Mouse (Mus musculus) bone marrow, adult 2 months (tissue): ENCODE results near the gene Aldh6a1. TPM values are rescaled to one million over a fixed set of nuclear protein-coding genes. Genes with fewer than 3 reads are reported as not detected.

ENCODE experiments used
- H3K27ac ChIP-seq: fragments of 200-500 bp; 2 replicates; pipeline ENCODE4 v1.5.1; 2012; ENCODE audit warnings: low read depth, mild to moderate bottlenecking, control low read depth, inconsistent platforms, low read length; ENCODE audit not compliant: control insufficient read depth, poor library complexity, insufficient read depth
- H3K4me1 ChIP-seq: fragments of 200-500 bp; 2 replicates; pipeline ENCODE4 v1.6.1; 2011; ENCODE audit warnings: low read length; ENCODE audit not compliant: control insufficient read depth, insufficient read depth
- H3K4me3 ChIP-seq: fragments of 200-500 bp; replicated peaks from 2 replicates; pipeline ENCODE3; 2011; ENCODE audit warnings: mild to moderate bottlenecking, low read depth, low read length, control low read depth; ENCODE audit not compliant: control insufficient read depth
- CTCF ChIP-seq: fragments of 200-500 bp; IDR thresholded peaks from 2 replicates; pipeline ENCODE4 v1.5.1; 2011; ENCODE audit warnings: low read length, control low read depth; ENCODE audit not compliant: control insufficient read depth, insufficient read depth
- POLR2A ChIP-seq: fragments of 200-500 bp; IDR thresholded peaks from 2 replicates; pipeline ENCODE4 v1.6.1; 2011; ENCODE audit warnings: low read depth, mild to moderate bottlenecking, control low read depth, low read length, borderline replicate concordance; ENCODE audit not compliant: control insufficient read depth
- WGBS: fragments of 180-500 bp; shearing (Covaris S2); methylation state at CpG from one replicate; pipeline ENCODE4 v1.1.7; 2018; 5-methylcytosine and 5-hydroxymethylcytosine counted together
- polyA plus RNA-seq: library from polyadenylated mRNA; stranded (reverse); fragments of >200 nt; gene quantifications from 2 replicates; pipeline ENCODE4 v1.2.4, GENCODE M21; 2011; ENCODE audit warnings: low replicate concordance; ENCODE audit not compliant: missing spikeins, insufficient read depth, insufficient read length

Aldh6a1 gene
- polyA plus RNA-seq, 1 experiment, result 3.0 TPM

DNA sequence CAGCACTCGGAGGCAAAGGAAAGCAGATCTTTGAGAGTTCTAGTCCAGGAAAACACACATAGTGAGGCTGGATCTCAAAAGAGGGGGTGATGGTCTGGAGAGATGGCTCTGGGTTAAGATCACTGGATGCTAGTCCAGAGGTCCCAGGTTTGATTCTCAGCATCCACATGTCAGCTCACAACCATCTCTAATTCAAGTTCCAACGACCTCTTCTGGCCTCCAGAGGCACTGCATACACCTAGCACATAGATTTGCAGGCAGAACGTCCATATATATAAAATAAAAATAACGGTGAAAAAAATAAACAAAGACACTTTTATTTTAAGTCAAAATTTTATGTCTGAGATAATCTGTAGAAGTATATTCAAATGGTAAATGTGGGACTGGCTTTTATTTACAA lies 43.5 kb downstream of the Aldh6a1 start:
- H3K4me3 ChIP-seq, result no peak overlapping the region
- H3K27ac ChIP-seq, result no peak overlapping the region
- H3K4me1 ChIP-seq, result no peaks in the 10 kb centered on the region; the same call in 1 of the 2 replicates
- TF ChIP-seq CTCF (no peak), POLR2A (no peak)
- WGBS, result 58% methylated on average over 4 of the region's 4 CpGs

DNA sequence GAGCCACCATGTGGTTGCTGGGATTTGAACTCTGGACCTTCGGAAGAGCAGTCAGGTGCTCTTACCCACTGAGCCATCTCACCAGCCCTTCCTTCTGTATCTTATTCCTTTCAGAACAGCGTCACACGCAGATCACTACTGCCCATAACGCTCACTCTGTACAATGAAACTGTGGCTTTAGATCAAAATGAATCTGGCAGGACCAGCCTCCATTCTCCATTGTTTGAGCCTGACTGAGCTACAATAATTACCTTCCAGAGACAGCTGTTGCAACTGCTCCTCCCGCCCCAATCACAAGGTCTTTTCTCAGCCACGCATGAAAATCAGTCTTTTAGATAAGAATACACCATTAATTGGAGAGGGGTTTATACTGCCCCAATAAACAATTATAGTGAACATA lies 46.3 kb downstream of the Aldh6a1 start:
- no peak overlapping the region for H3K27ac ChIP-seq
- no peaks in the 10 kb centered on the region; the same call in 1 of the 2 replicates for H3K4me1 ChIP-seq
- TF ChIP-seq POLR2A, result no peak
- TF ChIP-seq CTCF, result no peak
- no peak overlapping the region for H3K4me3 ChIP-seq
- WGBS, result 85% methylated on average over 6 of the region's 6 CpGs

DNA sequence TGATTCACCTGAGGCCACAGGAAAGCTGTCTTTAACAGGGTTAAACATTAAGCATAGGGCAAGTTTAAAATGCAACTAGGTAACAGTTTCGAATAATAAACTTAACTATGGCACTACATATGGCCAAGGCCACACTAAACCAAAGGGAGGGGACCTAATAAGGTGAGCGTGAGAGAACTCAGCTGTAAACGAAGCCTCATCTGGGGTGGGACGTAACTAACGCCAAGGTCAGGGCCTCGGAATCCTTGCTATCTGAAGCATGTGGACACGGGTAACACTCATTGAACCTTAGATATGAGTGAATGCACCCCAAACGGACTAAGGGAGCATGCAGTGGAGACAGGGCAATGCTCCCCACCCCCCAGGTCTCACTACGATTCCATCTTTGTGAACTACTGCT lies 47.9 kb downstream of the Aldh6a1 start:
- Histone ChIP-seq H3K4me3 (no peak overlapping the region), H3K4me1 (no peaks in the 10 kb centered on the region; the same call in 1 of the 2 replicates), H3K27ac (no peak overlapping the region)
- 85% methylated on average over 9 of the region's 9 CpGs for WGBS
- TF ChIP-seq POLR2A (no peak), CTCF (no peak)

DNA sequence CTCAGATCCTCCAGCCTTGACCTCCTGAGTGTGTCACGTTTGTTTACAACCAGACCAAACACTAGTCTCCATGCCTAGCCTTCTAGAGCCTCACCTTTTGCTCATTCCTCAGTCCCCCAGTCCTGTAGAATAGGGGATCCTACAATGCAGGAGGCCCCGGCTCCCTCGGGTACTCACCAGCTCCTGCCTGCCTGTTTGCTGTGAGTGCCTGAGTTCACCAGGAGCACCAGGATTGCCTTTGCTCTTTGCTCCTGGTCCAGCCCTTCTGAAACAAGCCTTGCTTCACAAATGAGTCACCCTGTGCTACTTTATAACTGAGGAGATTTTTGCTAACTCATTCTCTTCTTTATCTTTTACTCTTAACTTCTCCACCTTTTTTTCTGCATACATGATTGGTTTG lies 50.2 kb downstream of the Aldh6a1 start:
- H3K27ac ChIP-seq, result no peak overlapping the region
- TF ChIP-seq CTCF (no peak), POLR2A (no peak)
- 84% methylated on average over 3 of the region's 3 CpGs for WGBS

DNA sequence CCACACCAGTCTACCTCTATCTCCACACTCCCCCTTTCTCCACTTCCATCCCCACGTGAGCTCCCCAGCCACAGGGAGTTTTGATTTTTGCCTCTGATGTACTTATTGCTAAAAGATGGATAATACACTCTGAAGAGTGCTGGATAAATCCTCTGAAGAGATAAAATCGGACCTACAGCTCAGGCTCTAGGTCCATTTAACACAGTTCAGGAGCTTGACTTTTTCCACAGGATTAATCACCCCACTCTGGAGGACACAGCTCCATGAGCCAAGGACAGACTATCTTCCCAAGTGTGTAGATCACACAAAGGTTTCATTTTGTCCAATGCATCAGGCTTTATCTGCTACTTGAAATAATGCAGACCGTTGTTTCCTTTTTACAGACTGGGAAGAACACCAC lies 50.7 kb downstream of the Aldh6a1 start:
- no peak overlapping the region for H3K27ac ChIP-seq
- no peak overlapping the region for H3K4me3 ChIP-seq
- no peaks in the 10 kb centered on the region; the same call in 1 of the 2 replicates for H3K4me1 ChIP-seq
- TF ChIP-seq CTCF (no peak), POLR2A (no peak)
- 84% methylated on average over 3 of the region's 3 CpGs for WGBS

More for the DNA sequence above, 50.2 kb downstream of the Aldh6a1 start:
- H3K4me1 ChIP-seq, result no peaks in the 10 kb centered on the region; the same call in 1 of the 2 replicates
- H3K4me3 ChIP-seq, result no peak overlapping the region

DNA sequence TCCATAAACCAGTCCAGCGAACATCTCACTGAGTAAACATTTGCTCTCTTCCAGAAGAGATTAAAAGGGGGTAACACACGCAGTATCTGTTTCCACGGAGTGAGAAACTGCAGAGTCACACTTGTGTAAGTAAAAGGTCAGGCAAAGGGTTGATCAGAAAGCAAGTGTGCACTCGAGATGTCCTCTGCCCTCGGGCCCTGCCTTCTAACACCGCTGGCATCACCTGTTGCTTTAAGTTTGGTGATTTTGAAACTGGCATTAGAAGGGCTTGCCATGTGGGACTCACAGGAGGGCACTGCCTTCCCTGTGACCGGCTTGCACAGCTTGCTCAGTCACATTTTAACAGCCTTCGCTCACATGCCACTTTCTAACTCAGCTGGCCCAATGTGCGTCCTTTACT lies 51.1 kb downstream of the Aldh6a1 start:
- TF ChIP-seq POLR2A (no peak), CTCF (no peak)
- Histone ChIP-seq H3K4me1 (no peaks in the 10 kb centered on the region; the same call in 1 of the 2 replicates), H3K4me3 (no peak overlapping the region), H3K27ac (no peak overlapping the region)
- 84% methylated on average over 9 of the region's 9 CpGs for whole genome bisulfite sequencing

DNA sequence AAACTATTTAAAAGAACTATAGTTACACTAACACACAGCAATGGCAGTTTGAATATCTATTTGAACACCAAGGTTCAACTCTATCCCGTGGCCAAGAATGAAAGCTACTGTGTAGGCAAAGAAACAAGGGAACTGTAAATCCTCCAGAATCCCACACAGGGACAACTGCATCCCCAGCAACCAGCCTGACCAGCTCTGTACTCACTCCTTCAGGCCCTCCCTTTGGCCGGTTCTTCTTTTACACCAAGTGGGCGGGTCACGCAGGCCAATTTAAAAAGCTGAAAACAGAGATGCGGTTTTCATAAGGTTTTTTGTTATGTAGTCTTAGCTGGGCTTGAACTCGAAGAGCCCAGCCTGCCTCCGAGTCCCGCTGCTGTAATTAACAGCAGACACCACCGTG lies 51.7 kb downstream of the Aldh6a1 start:
- 90% methylated on average over 9 of the region's 9 CpGs for WGBS
- TF ChIP-seq CTCF (no peak), POLR2A (no peak)
- no peak overlapping the region for H3K27ac ChIP-seq
- H3K4me1 ChIP-seq, result no peaks in the 10 kb centered on the region; the same call in 1 of the 2 replicates
- no peak overlapping the region for H3K4me3 ChIP-seq

DNA sequence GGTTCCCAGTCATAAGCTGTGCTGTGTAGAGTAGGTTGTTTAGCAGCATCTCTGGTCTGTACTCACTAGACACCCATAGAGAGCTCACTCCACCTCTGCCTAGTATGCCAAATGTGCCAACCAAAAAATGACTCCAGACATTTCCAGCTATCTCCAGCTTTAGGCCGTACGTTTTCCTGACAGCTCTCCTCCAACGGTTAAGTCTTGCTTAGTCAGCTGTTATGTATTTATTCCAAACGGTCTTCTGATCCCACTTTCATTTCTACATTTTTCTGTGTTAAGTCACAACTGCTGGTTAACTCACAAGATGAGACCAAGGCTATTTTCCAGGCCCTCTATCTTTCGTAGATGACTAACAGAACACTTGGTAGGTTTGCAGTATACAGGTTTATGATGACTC lies 52.2 kb downstream of the Aldh6a1 start:
- 81% methylated on average over 5 of the region's 5 CpGs for WGBS
- H3K27ac ChIP-seq, result no peak overlapping the region
- H3K4me1 ChIP-seq, result no peaks in the 10 kb centered on the region; the same call in 1 of the 2 replicates
- H3K4me3 ChIP-seq, result no peak overlapping the region
- TF ChIP-seq POLR2A, result no peak

DNA sequence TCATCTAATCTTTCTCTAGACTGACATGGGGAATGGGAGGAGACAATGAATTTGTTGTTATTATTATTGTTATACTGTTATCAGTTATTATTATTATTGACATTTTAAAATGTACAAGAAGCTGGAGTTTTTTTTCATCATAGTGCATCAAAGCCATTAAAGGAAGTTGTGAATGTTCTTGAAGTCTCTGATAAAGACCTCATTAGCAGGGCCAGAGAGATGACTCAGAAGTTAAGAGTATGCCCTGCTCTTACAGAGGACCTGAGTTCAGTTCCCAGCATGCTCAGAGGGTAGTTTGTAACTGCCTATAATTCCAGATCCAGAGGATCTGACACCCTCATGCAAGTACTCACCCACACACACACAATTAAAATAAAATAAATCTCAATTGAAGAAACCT lies 53.1 kb downstream of the Aldh6a1 start:
- no peaks in the 10 kb centered on the region; the same call in 1 of the 2 replicates for H3K4me1 ChIP-seq
- TF ChIP-seq POLR2A, result no peak
- no peak for TF ChIP-seq CTCF
- H3K4me3 ChIP-seq, result no peak overlapping the region
- H3K27ac ChIP-seq, result no peak overlapping the region
